Mouse (Mus musculus) hindbrain, embryonic 11.5 days (tissue): ENCODE measurements around the gene Iqck. TPM values are rescaled to one million over a fixed set of nuclear protein-coding genes. Genes with fewer than 3 reads are reported as not detected.

Experiments
- ATAC-seq: fragments of 200-750 bp; cut with Nextera tagmentation; 2 replicates; pipeline ENCODE4 v1.8.0; 2017; ENCODE audit warnings: mild to moderate bottlenecking, moderate TSS enrichment, moderate library complexity; ENCODE audit not compliant: low FRiP score
- DNase-seq: peaks from one replicate; pipeline ENCODE4 v3.0.0-alpha.2; 2015; ENCODE audit warnings: low spot score
- H3K27ac ChIP-seq: fragments of 300-500 bp; sonication (generic); 2 replicates; pipeline ENCODE4 v1.5.1; 2014; ENCODE audit warnings: mild to moderate bottlenecking, low read depth, low read length
- H3K27me3 ChIP-seq: fragments of 300-500 bp; sonication (generic); 2 replicates; pipeline ENCODE4 v1.6.1; 2014; ENCODE audit warnings: mild to moderate bottlenecking, low read length, moderate library complexity, mixed read lengths; ENCODE audit not compliant: control insufficient read depth, insufficient read depth
- H3K36me3 ChIP-seq: fragments of 300-500 bp; sonication (generic); 2 replicates; pipeline ENCODE4 v1.6.1; 2014; ENCODE audit warnings: mild to moderate bottlenecking, low read length, moderate library complexity, mixed read lengths; ENCODE audit not compliant: control insufficient read depth, insufficient read depth
- H3K4me1 ChIP-seq: fragments of 300-500 bp; sonication (generic); replicated peaks from 2 replicates; pipeline ENCODE4 v1.6.1; 2014; ENCODE audit warnings: low read length, mixed read lengths; ENCODE audit not compliant: control insufficient read depth, insufficient read depth
- H3K4me2 ChIP-seq: fragments of 300-500 bp; sonication (generic); replicated peaks from 2 replicates; pipeline ENCODE4 v1.6.1; 2014; ENCODE audit warnings: mild to moderate bottlenecking, low read depth, low read length
- H3K4me3 ChIP-seq: fragments of 300-500 bp; sonication (generic); 2 replicates; pipeline ENCODE4 v1.5.1; 2014; ENCODE audit warnings: low read depth, low read length
- H3K9ac ChIP-seq: fragments of 300-500 bp; sonication (generic); 2 replicates; pipeline ENCODE4 v1.6.1; 2014; ENCODE audit warnings: low read depth, low read length
- H3K9me3 ChIP-seq: fragments of 300-500 bp; sonication (generic); 2 replicates; pipeline ENCODE4 v1.6.1; 2016; ENCODE audit warnings: low read length; ENCODE audit not compliant: control insufficient read depth
- WGBS: fragments of 180-500 bp; shearing (Covaris S2); extraction: QIAGEN DNeasy Blood & Tissue Kit; methylation state at CpG from one replicate; pipeline ENCODE4 v1.1.7; 2014; 5-methylcytosine and 5-hydroxymethylcytosine counted together
- polyA plus RNA-seq: library from polyadenylated mRNA; unstranded; fragments of >200 nt; fragmentation: Nextera tagmentation; extraction: Ambion mirVana; gene quantifications from 2 replicates; pipeline ENCODE4 v1.2.1, GENCODE M21; 2014

Gene Iqck
- polyA plus RNA-seq, 1 experiment from 2014 or later: 4.0 TPM

DNA sequence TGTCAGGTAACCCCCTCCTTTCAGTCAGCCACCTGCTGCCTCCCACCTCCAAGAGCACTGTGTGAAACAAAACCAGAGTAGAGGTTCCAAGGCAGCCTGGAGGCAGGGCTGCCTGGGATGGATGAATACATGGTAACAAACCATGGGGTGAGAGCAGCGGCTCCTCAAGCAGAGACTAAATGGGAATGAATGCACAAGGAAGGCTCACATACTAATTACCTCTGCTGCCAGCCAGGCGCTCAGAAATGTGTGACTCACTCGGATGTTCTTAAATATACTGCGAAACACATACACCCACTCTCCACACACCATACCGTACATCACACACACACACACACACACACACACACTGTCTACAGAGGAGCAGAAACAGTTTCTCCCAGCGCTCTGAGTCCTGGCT lies 134.7 kb downstream of the Iqck start:
- no peak overlapping the region for H3K27ac ChIP-seq
- H3K9ac ChIP-seq: no peak overlapping the region
- DNase-seq (no peak), ATAC-seq (no peak)
- H3K4me1 ChIP-seq: peaks cover 18% of the 10 kb centered on the region
- no peaks in the 10 kb centered on the region for H3K9me3 ChIP-seq
- H3K36me3 ChIP-seq: no peaks in the 10 kb centered on the region
- no peak overlapping the region for H3K4me2 ChIP-seq
- no peaks in the 10 kb centered on the region for H3K27me3 ChIP-seq
- no peak overlapping the region for H3K4me3 ChIP-seq
- 74% methylated on average over 6 of the region's 6 CpGs for WGBS

DNA sequence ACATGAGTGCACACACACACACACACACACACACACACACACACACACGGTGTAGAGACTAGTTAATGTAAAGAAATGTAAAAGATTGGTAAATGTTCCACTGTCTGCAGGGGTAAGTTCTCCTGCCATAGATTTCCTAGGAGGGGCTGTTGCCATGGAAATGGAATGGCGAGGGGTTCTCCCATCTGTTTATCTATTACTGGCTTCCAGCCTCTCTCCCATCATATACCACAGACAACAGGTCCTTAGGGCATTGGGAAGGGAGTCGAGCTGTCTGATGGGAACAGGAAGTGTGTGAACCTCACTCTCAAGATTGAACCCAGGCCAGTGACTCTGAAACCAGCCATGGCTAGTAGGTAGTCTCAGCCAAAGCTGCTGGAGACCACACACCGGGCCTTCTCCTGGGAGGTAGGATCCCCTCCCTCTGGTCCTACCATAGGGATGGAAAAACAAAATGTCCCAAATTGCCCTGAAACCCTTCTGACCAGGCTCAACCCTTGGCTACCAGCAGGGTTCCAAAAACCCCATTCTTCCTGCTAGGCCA lies 135.9 kb downstream of the Iqck start:
- Histone ChIP-seq H3K27me3 (no peaks in the 10 kb centered on the region), H3K27ac (peak overlapping the region; percentile 90), H3K9me3 (no peaks in the 10 kb centered on the region), H3K36me3 (no peaks in the 10 kb centered on the region), H3K4me2 (peak overlapping the region; percentile 84), H3K4me3 (peak overlapping the region; percentile 78; the same call in 1 of the 2 replicates), H3K4me1 (peaks cover 23% of the 10 kb centered on the region), H3K9ac (no peak overlapping the region)
- WGBS: 31% methylated on average over 4 of the region's 4 CpGs
- DNase-seq: no peak
- ATAC-seq: no peak

DNA sequence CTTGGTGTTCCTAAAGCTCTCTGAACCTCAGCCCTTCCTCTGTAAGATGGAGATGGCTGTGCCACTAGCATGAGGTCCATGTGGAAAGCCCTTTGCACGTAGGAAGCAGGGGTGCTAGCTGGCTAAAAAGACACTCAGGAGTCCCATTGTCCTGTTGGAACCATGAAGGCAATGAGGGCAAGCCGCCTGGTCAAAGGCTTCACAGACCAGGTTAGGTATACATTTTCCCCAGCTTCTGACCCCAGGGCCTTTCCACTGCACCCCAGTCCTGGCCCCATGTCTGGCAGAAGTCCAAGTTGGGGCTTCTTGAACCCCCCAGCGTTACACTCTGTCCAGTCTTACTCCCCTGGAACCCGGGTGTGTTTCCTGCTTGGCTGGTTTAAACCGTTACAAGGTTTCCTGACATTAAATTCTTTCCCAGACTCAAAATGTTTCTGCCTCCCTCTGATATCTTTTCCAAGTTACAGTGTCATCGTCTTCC lies 136.6 kb downstream of the Iqck start:
- H3K27ac ChIP-seq: peak overlapping the region; percentile 90
- H3K4me3 ChIP-seq: peak overlapping the region; percentile 78
- DNase-seq: no peak
- peak overlapping the region; percentile 84 for H3K4me2 ChIP-seq
- H3K9me3 ChIP-seq: no peaks in the 10 kb centered on the region
- WGBS: 22% methylated on average over 6 of the region's 6 CpGs
- no peaks in the 10 kb centered on the region for H3K27me3 ChIP-seq
- H3K4me1 ChIP-seq: peaks cover 23% of the 10 kb centered on the region
- H3K36me3 ChIP-seq: no peaks in the 10 kb centered on the region
- no peak for ATAC-seq
- peak overlapping the region; percentile 15; the same call in 1 of the 2 replicates for H3K9ac ChIP-seq

DNA sequence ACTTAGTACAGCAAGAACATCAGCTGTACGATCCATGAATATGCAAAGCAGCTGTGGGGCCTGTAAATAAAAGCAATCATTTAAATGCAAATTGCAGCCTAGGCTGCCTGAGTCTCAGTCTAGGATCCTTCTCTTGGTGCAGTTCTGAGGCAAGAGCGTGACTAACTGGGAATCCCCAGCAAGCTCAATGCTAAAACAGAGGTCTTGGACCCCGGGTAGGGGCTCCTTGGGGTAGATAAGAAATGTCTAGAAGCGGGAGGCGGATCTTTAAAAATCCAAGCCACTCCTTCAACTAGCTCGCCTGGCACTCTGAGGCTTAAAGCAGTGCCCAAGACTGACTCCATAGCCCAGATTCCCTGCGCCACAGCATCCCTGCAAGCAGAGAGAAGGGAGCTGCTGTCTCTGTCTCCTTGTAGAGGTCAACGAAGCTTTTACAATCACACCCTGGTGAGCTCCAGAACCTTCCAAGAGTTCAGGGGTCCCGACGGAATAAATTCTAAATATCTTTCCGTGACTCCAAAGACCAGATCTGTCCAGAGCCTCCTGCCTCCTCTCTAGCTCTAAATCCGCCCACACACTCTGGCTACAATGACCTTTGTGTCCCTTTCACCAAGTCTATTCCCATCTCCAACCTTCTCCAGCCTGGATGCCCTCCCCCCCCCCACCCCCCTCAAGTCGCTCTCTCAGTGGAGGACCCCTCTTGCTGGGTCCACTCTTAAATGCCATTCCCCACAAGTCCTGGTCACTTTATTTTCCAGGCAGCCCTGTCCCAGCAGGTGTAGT lies 137.3 kb downstream of the Iqck start:
- Histone ChIP-seq H3K27me3 (no peaks in the 10 kb centered on the region), H3K4me1 (peaks cover 23% of the 10 kb centered on the region), H3K36me3 (no peaks in the 10 kb centered on the region), H3K4me3 (peak overlapping the region; percentile 78), H3K9ac (peak overlapping the region; percentile 91), H3K27ac (peak overlapping the region; percentile 90), H3K4me2 (peak overlapping the region; percentile 84), H3K9me3 (no peaks in the 10 kb centered on the region)
- WGBS: 11% methylated on average over 13 of the region's 13 CpGs
- DNase-seq: peak; percentile 57
- peak; percentile 43 for ATAC-seq

DNA sequence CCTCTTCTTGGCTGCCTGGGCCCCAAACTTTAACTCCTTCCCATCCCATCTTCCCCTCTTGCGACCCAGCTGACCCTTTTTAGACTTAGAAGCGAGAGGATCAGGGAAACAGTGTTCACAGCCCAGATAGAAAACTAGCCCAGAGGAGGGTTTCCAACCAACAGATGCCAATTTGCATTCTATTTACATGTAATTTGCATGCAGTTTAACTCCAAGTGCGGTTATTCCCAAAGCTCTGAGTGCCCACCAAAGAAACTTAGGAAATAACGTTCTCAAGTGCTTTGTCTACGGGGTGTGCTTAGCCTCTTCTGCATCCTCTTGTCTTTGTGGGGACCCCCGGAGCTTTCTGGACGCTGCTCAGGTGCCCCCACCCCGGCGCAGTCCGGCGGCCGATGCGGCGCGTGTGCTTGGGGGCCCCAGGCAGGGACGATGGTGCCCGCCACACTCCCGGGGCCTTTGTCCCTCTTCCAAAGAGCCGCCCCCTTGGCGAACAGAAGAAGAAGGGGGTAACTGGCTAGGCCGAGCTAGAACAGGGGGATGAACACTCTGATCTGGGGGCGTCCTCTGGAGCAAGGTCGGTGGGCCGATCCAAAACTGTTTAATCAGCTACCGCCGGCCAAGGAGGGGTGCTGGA lies 138.2 kb downstream of the Iqck start:
- peak overlapping the region; percentile 91 for H3K9ac ChIP-seq
- H3K36me3 ChIP-seq: no peaks in the 10 kb centered on the region
- no peaks in the 10 kb centered on the region for H3K9me3 ChIP-seq
- H3K4me1 ChIP-seq: peaks cover 23% of the 10 kb centered on the region
- peak overlapping the region; percentile 84 for H3K4me2 ChIP-seq
- H3K4me3 ChIP-seq: peak overlapping the region; percentile 78
- ATAC-seq (peak; percentile 0; the same call in 1 of the 2 replicates), DNase-seq (peak; percentile 62)
- H3K27ac ChIP-seq: peak overlapping the region; percentile 90
- no peaks in the 10 kb centered on the region for H3K27me3 ChIP-seq
- WGBS: under 1% methylated on average over 26 of the region's 26 CpGs

DNA sequence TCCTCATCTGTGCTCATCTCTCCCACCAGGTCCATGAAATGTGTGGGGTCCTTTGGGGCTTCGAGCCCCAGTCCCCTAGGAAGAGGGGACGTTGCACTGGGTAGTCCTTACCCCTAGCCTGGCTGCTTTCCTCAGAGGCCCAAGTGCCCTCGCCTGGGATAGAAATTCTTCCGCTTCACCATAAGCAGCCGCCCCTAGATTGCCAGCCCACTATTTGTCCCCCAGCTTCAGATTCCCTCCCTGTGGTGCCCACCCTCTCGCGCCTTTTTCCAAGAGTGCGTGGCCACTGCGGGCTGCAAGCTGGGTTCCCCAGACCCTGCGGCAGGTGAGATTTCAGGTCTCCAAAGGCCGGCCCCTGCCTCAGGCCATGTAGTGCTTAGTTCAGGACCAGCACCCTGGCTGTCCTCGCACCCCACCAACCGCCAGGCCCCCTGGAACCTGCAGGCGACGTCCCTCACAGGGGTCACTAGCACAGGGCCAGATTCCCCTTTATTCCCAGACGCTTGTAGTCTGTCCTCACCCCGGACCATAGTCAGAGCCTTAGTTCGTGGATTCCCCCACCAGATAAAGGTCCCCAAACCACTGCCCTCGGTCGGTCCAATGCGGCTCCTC lies 138.8 kb downstream of the Iqck start:
- WGBS: under 1% methylated on average over 21 of the region's 21 CpGs
- DNase-seq (peak; percentile 59), ATAC-seq (peak; percentile 25)
- H3K4me2 ChIP-seq: peak overlapping the region; percentile 84
- H3K36me3 ChIP-seq: no peaks in the 10 kb centered on the region
- peak overlapping the region; percentile 90 for H3K27ac ChIP-seq
- peak overlapping the region; percentile 91 for H3K9ac ChIP-seq
- peak overlapping the region; percentile 78 for H3K4me3 ChIP-seq
- H3K9me3 ChIP-seq: no peaks in the 10 kb centered on the region
- peaks cover 23% of the 10 kb centered on the region for H3K4me1 ChIP-seq
- H3K27me3 ChIP-seq: no peaks in the 10 kb centered on the region

DNA sequence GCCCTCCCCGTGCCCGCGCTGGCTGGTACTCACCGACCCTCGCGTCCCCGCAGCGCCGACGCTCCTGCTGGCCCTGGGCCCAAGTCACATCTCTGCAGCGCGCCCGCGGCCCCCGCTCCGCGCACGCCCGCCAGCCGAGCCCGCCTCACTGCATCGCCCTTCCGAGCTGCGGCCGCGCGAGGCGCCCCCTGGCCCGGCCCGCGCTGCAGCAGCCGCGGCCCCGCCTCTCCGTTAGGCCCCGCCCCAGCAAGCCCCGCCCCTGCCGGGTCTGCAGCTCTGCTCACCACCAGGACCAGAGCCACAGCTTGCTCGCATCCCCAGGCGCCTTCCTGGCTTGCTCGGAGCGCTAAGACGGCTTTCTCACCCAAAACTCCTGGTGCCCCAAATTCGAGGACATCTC lies 139.5 kb downstream of the Iqck start, which contains the start of gene Gprc5b:
Gene Gprc5b, minus strand, starts transcription at position 205 of the 400 bp plus-strand sequence.
- H3K27ac ChIP-seq: peak within 1 kb of the TSS; percentile 90
- peak within 1 kb of the TSS; percentile 78 for H3K4me3 ChIP-seq
- H3K4me2 ChIP-seq: peak within 1 kb of the TSS; percentile 84
- peak; percentile 86 for ATAC-seq
- H3K4me1 ChIP-seq: peaks cover 23% of the 10 kb centered on the region
- no peaks in the 10 kb centered on the region for H3K27me3 ChIP-seq
- peak; percentile 95 for DNase-seq
- H3K9ac ChIP-seq: peak within 1 kb of the TSS; percentile 91
- H3K9me3 ChIP-seq: no peaks in the 10 kb centered on the region
- under 1% methylated on average over 41 of the region's 44 CpGs for WGBS
- H3K36me3 ChIP-seq: no peaks in the 10 kb centered on the region

DNA sequence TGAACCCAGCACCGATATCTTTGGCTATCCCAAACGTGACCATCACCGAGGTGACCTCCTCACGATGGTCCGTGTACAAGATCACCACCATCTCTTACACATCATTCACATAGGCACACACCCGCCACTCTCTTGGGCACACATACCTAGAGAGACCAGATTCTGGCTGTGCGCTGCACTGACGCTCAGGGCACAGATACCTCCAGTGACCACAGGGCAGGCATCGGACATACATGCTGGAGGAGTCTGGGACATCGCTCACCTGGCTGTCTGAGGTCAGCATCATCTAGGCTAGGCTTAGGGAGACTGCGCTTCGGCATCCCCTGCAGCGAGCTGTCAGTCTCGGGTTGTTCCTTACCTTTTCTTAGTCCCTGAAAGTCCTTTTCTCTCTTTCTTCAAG lies 140.1 kb downstream of the Iqck start:
- H3K4me1 ChIP-seq: peaks cover 22% of the 10 kb centered on the region
- H3K27me3 ChIP-seq: no peaks in the 10 kb centered on the region
- 7% methylated on average over 14 of the region's 14 CpGs for WGBS
- H3K36me3 ChIP-seq: no peaks in the 10 kb centered on the region
- DNase-seq (peak; percentile 40), ATAC-seq (peak; percentile 18)
- peak overlapping the region; percentile 84 for H3K4me2 ChIP-seq
- H3K9me3 ChIP-seq: no peaks in the 10 kb centered on the region
- H3K9ac ChIP-seq: no peak overlapping the region; the same call in 1 of the 2 replicates
- H3K27ac ChIP-seq: no peak overlapping the region
- peak overlapping the region; percentile 78 for H3K4me3 ChIP-seq
